Mouse (Mus musculus): ENCODE measurements around the gene Lypd4.

GRCm38 (mm10) chr7:24840331-24840730 is 29.4 kb downstream of the Lypd4 start:
- TF ChIP-seq TAL1 (conservative IDR thresholded peaks at IDR 0.05; ENCODE audit: low read depth, low read length): no peak
- TF ChIP-seq CTCF (IDR thresholded peaks at IDR 0.05; ENCODE audit: low read depth, low read length): no peak
- no peak for TF ChIP-seq GATA1 (IDR thresholded peaks at IDR 0.05; ENCODE audit: borderline replicate concordance, low read length)
- no peak for TF ChIP-seq GATA2 (IDR thresholded peaks at IDR 0.05; ENCODE audit: borderline replicate concordance, low read depth, low read length)
- TF ChIP-seq POLR2AphosphoS5 (IDR thresholded peaks at IDR 0.05; ENCODE audit: insufficient replicate concordance, low read depth, low read length): no peak

All from G1E (cell line).